Mouse (Mus musculus): ENCODE measurements around the gene Zfp87. TPM values are rescaled to one million over a fixed set of nuclear protein-coding genes. Genes with fewer than 3 reads are reported as not detected.

Gene Zfp87
- total and polyA plus RNA-seq, 2 experiments: 7.1 to 14.9 TPM

DNA sequence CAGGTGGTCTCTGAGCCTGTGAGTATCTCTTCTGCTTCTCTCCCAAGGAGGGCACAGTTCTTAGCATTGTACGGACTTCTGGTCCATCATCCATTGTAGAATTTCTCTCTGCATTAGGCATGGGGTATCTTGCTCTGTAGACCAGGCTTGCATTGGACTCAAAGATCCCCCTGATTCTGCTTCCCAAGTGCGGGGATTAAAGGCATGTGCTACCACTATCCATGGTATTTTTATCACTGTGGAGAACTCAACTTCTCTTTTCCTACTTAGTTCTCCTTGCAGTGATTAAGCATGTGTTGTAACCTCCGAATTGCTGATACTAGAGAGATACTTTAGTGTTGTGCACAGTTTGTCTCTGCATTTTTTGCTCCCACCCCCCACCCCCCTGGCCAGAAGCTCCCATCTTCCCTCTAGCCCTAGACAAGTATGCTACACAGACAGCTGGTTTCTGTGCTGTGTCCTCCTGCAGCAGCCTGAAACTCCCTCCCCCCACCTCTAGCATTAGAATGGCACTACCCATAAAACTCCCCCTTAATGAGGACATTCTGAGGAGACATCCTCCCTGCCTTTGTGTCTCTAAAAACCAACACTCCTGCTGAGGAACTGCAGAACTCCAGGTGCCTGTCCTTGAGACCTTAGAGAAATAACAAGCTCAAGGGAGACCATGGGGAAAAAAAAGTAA, 1.2 kb upstream of the Zfp87 start:
- H3K4me1 ChIP-seq (ENCODE audit: control insufficient read depth, insufficient read depth, low read length): peaks cover 3% of the 10 kb centered on the region
- TF ChIP-seq CTCF (IDR thresholded peaks at IDR 0.05; ENCODE audit: low read depth, low read length) (no peak), POLR2A (IDR thresholded peaks at IDR 0.05; ENCODE audit: extremely low read depth, insufficient read depth, low read length) (no peak)
- no peaks in the 10 kb centered on the region for H3K27me3 ChIP-seq (ENCODE audit: control insufficient read depth, insufficient read depth, low read length)
- no peak overlapping the region for H3K9ac ChIP-seq (ENCODE audit: low read depth, low read length)
- no peak for DNase-seq (ENCODE audit: extremely low read depth, low read depth, low spot score)
- no peaks in the 10 kb centered on the region for H3K36me3 ChIP-seq (ENCODE audit: control insufficient read depth, insufficient read depth, low read length)
- no peak overlapping the region for H3K4me3 ChIP-seq (ENCODE audit: insufficient read depth, low read depth, low read length)
- H3K79me2 ChIP-seq (ENCODE audit: control insufficient read depth, insufficient read depth, low read length): peaks cover 15% of the 10 kb centered on the region; the same call in 1 of the 2 replicates
- 85% methylated on average over 3 of the region's 3 CpGs for WGBS
- H3K27ac ChIP-seq (replicated peaks; ENCODE audit: insufficient read depth, low read depth, low read length): no peak overlapping the region

DNA sequence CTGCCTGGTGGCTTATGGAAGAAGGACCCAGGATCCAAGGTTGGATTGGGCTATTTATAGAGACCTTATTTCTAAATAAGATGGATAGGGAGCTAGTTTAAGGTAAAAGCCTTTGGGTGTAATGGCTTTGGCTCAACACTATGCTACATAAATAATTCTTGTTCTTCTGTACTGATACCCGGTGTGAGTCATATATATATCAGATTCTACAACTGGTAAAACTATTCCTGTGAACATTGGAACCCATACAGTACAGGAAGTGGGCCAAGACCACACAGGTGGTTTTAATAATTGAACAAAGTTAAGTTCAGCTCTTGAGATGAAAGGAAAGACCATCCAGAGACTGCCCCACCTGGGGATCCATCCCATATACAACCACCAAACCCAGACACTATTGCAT, 25.1 kb downstream of the Zfp87 start:
- H3K9ac ChIP-seq (ENCODE audit: low read depth, low read length): no peak overlapping the region
- no peak for DNase-seq (ENCODE audit: extremely low read depth, low read depth, low spot score)
- no peaks in the 10 kb centered on the region for H3K4me1 ChIP-seq (ENCODE audit: control insufficient read depth, insufficient read depth, low read length)
- no peak overlapping the region for H3K4me3 ChIP-seq (ENCODE audit: insufficient read depth, low read depth, low read length)
- 91% methylated on average over 1 of the region's 1 CpGs for WGBS
- peaks cover 3% of the 10 kb centered on the region; the same call in 1 of the 2 replicates for H3K79me2 ChIP-seq (ENCODE audit: control insufficient read depth, insufficient read depth, low read length)
- H3K27ac ChIP-seq (replicated peaks; ENCODE audit: insufficient read depth, low read depth, low read length): no peak overlapping the region
- peaks cover 5% of the 10 kb centered on the region for H3K36me3 ChIP-seq (ENCODE audit: control insufficient read depth, insufficient read depth, low read length)
- TF ChIP-seq POLR2A (IDR thresholded peaks at IDR 0.05; ENCODE audit: extremely low read depth, insufficient read depth, low read length): no peak
- TF ChIP-seq CTCF (IDR thresholded peaks at IDR 0.05; ENCODE audit: low read depth, low read length): no peak
- H3K27me3 ChIP-seq (ENCODE audit: control insufficient read depth, insufficient read depth, low read length): no peaks in the 10 kb centered on the region

DNA sequence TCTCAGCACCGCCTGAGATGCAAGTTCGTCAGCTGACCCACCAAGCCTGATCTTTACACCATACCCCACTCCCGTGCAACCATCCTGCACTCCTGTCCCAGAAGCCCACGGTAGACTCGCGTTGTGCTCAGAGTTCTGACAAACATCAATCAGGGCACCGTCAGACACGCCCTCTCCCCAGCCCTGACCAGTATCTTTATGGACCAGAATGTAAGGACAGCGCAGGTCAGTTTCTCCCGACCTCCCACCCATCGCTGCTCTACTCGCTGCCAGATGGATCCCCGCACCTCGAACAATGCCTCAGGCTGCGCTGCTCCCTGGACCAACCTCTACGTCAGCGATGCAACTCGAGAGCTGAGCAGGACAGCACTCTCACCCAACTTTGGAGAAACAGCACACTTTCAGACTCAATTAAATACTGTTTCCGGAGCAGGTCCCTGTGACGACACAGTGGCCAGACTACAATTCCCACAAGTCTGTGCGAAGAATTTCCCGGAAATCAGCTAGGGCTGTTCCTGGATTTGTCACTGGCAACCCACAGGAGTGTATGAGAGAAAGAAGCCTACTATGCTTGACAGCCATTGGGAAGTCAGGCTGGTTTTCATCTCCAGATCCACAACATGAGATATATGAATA, 25.8 kb downstream of the Zfp87 start, which contains the start of gene Zfp58:
TSS of gene Zfp58 (minus strand) at position 472 of the 636 bp plus-strand sequence.
- Histone ChIP-seq H3K27me3 (ENCODE audit: control insufficient read depth, insufficient read depth, low read length) (no peaks in the 10 kb centered on the region), H3K9ac (ENCODE audit: low read depth, low read length) (peak within 1 kb of the TSS; percentile 68), H3K27ac (replicated peaks; ENCODE audit: insufficient read depth, low read depth, low read length) (peak within 1 kb of the TSS; percentile 9; the same call in 1 of the 2 replicates), H3K4me1 (ENCODE audit: control insufficient read depth, insufficient read depth, low read length) (no peaks in the 10 kb centered on the region), H3K36me3 (ENCODE audit: control insufficient read depth, insufficient read depth, low read length) (peaks cover 9% of the 10 kb centered on the region), H3K4me3 (ENCODE audit: insufficient read depth, low read depth, low read length) (peak within 1 kb of the TSS; percentile 76), H3K79me2 (ENCODE audit: control insufficient read depth, insufficient read depth, low read length) (peaks cover 3% of the 10 kb centered on the region; the same call in 1 of the 2 replicates)
- under 1% methylated on average over 22 of the region's 22 CpGs for WGBS
- TF ChIP-seq POLR2A (IDR thresholded peaks at IDR 0.05; ENCODE audit: extremely low read depth, insufficient read depth, low read length): no peak
- TF ChIP-seq CTCF (IDR thresholded peaks at IDR 0.05; ENCODE audit: low read depth, low read length): no peak
- DNase-seq (ENCODE audit: extremely low read depth, low read depth, low spot score): peak; percentile 92

- Histone ChIP-seq H3K36me3 (ENCODE audit: control insufficient read depth, insufficient read depth, low read length) (peaks cover 46% of the 10 kb centered on the region), H3K79me2 (ENCODE audit: control insufficient read depth, insufficient read depth, low read length) (peaks cover 3% of the 10 kb centered on the region; the same call in 1 of the 2 replicates), H3K9ac (ENCODE audit: low read depth, low read length) (no peak overlapping the region), H3K27me3 (ENCODE audit: control insufficient read depth, insufficient read depth, low read length) (no peaks in the 10 kb centered on the region), H3K4me3 (ENCODE audit: insufficient read depth, low read depth, low read length) (no peak overlapping the region), H3K27ac (replicated peaks; ENCODE audit: insufficient read depth, low read depth, low read length) (no peak overlapping the region), H3K4me1 (ENCODE audit: control insufficient read depth, insufficient read depth, low read length) (no peaks in the 10 kb centered on the region)
- TF ChIP-seq POLR2A (IDR thresholded peaks at IDR 0.05; ENCODE audit: extremely low read depth, insufficient read depth, low read length) (no peak), CTCF (IDR thresholded peaks at IDR 0.05; ENCODE audit: low read depth, low read length) (no peak)
- DNase-seq (ENCODE audit: extremely low read depth, low read depth, low spot score): no peak
- 96% methylated on average over 1 of the region's 1 CpGs for WGBS
Observed at GRCm38 (mm10) chr13:67495631-67496030, 30.3 kb downstream of the Zfp87 start.

GRCm38 (mm10) chr13:67484424-67484811, 41.6 kb downstream of the Zfp87 start:
- no peak for TF ChIP-seq CTCF (IDR thresholded peaks at IDR 0.05; ENCODE audit: low read depth, low read length)
- TF ChIP-seq POLR2A (IDR thresholded peaks at IDR 0.05; ENCODE audit: extremely low read depth, insufficient read depth, low read length): no peak
- no peaks in the 10 kb centered on the region for H3K27me3 ChIP-seq (ENCODE audit: control insufficient read depth, insufficient read depth, low read length)
- H3K27ac ChIP-seq (replicated peaks; ENCODE audit: insufficient read depth, low read depth, low read length): peak overlapping the region; percentile 50; the same call in 1 of the 2 replicates
- H3K79me2 ChIP-seq (ENCODE audit: control insufficient read depth, insufficient read depth, low read length): peaks cover 5% of the 10 kb centered on the region
- peak overlapping the region; percentile 59 for H3K9ac ChIP-seq (ENCODE audit: low read depth, low read length)
- 18% methylated on average over 8 of the region's 8 CpGs for WGBS
- H3K4me1 ChIP-seq (ENCODE audit: control insufficient read depth, insufficient read depth, low read length): peaks cover 5% of the 10 kb centered on the region; the same call in 1 of the 2 replicates
- peak overlapping the region; percentile 56 for H3K4me3 ChIP-seq (ENCODE audit: insufficient read depth, low read depth, low read length)
- DNase-seq (ENCODE audit: extremely low read depth, low read depth, low spot score): no peak
- peaks cover 11% of the 10 kb centered on the region for H3K36me3 ChIP-seq (ENCODE audit: control insufficient read depth, insufficient read depth, low read length)
